Mouse (Mus musculus) small intestine, adult 2 months (tissue): ENCODE measurements around the gene Gjc3. TPM values are rescaled to one million over a fixed set of nuclear protein-coding genes. Genes with fewer than 3 reads are reported as not detected.

ENCODE experiments used
- H3K27ac ChIP-seq: fragments of 200-500 bp; 2 replicates; pipeline ENCODE4 v1.5.1; 2012; ENCODE audit warnings: low read depth, low read length, control low read depth, inconsistent platforms; ENCODE audit not compliant: insufficient read depth
- H3K27me3 ChIP-seq: fragments of 200-500 bp; 2 replicates; pipeline ENCODE4 v1.6.1; 2012; ENCODE audit warnings: mild to moderate bottlenecking, moderate library complexity, low read length, inconsistent platforms; ENCODE audit not compliant: control insufficient read depth, insufficient read depth
- H3K36me3 ChIP-seq: fragments of 200-500 bp; 2 replicates; pipeline ENCODE4 v1.6.1; 2012; ENCODE audit warnings: mild to moderate bottlenecking, low read length, control low read depth, inconsistent platforms; ENCODE audit not compliant: control insufficient read depth, insufficient read depth
- H3K4me1 ChIP-seq: fragments of 200-500 bp; 2 replicates; pipeline ENCODE4 v1.6.1; 2012; ENCODE audit warnings: low read length, inconsistent platforms, mixed read lengths; ENCODE audit not compliant: control insufficient read depth, insufficient read depth, insufficient read length
- H3K4me3 ChIP-seq: fragments of 200-500 bp; 2 replicates; pipeline ENCODE4 v1.5.1; 2012; ENCODE audit warnings: low read depth, mild to moderate bottlenecking, control low read depth, inconsistent platforms, low read length, moderate library complexity
- CTCF ChIP-seq: fragments of 200-500 bp; IDR thresholded peaks from 2 replicates; pipeline ENCODE4 v1.5.1; 2012; ENCODE audit warnings: low read depth, mild to moderate bottlenecking, control low read depth, inconsistent platforms, low read length, moderate library complexity, mixed read lengths; ENCODE audit not compliant: insufficient replicate concordance, insufficient read length; ENCODE audit errors: extremely low read depth
- POLR2A ChIP-seq: fragments of 200-500 bp; IDR thresholded peaks from 2 replicates; pipeline ENCODE4 v1.6.1; 2012; ENCODE audit warnings: low read depth, mild to moderate bottlenecking, control low read depth, inconsistent platforms, low read length, moderate library complexity
- WGBS: fragments of 180-500 bp; shearing (Covaris S2); methylation state at CpG from one replicate; pipeline ENCODE4 v1.1.7; 2018; 5-methylcytosine and 5-hydroxymethylcytosine counted together
- polyA plus RNA-seq: library from polyadenylated mRNA; depleted of rRNA; stranded (reverse); fragments of >200 nt; gene quantifications from 2 replicates; pipeline ENCODE4 v1.2.3, GENCODE M21; 2012

Gjc3 gene
- polyA plus RNA-seq, 1 experiment = 0.08 TPM

DNA sequence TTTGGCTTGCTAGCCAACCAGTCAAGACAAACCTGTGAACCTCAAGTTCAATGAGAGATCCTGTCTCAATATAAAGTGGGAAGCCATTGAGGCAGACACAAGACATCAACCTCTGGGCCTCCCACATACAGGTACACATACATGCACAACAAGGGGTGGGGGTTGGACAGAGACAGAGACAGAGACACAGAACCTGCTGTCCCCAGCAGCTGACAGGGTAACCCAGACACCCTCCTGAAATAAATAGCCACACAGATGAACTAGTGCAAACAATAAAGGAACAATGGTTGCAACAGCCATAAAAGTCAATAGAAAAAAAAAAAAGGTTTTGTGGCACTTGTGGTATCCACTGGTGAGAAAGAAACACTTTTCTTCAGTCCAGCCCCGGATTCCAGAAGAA, 12.5 kb upstream of the Gjc3 start:
- H3K36me3 ChIP-seq = no peaks in the 10 kb centered on the region
- no peak overlapping the region for H3K27ac ChIP-seq
- H3K4me3 ChIP-seq = no peak overlapping the region
- TF ChIP-seq POLR2A (no peak), CTCF (no peak)
- H3K4me1 ChIP-seq = no peaks in the 10 kb centered on the region
- H3K27me3 ChIP-seq = no peaks in the 10 kb centered on the region
- 31% methylated on average over 1 of the region's 1 CpGs for WGBS

DNA sequence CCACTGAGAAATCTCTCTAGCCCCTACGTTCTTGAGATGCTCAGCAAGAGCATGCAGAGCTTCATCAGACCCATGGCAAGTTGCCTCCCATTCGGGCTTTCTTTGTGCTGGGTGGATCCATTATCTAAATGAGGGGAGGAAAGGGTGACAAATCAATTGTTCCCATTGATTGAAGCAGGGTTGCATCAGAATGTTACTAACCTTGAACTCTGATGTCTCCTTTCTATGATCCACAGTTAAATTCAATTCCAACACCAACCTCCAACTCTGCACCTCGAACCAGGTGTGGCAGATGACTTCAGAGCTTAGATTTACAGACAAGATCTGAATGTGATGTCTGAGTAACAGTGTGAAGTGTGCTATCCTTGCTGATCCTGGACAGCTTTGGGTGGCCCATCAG, 11.8 kb upstream of the Gjc3 start:
- Histone ChIP-seq H3K27ac (no peak overlapping the region), H3K36me3 (no peaks in the 10 kb centered on the region), H3K4me3 (no peak overlapping the region), H3K4me1 (no peaks in the 10 kb centered on the region), H3K27me3 (no peaks in the 10 kb centered on the region)
- TF ChIP-seq POLR2A = no peak
- 26% methylated on average over 3 of the region's 3 CpGs for WGBS

DNA sequence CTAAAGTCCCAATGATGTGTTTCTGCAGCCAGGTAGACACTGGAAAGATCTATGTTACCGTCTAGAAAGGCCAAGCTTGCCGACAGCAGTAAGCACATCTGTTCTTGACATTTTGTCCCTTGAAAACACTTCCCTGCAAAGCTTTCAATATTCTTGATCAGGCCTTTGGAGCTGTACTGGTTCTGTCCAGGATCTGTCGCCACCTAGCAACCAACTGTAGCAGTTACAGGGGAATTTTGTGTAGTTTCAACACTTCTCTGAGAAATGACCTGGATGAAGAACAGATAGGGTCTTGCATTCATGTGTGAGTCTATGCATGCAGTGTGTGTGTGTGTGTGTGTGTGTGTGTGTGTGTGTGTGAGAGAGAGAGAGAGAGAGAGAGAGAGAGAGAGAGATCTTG, 10.8 kb upstream of the Gjc3 start:
- Histone ChIP-seq H3K4me3 (no peak overlapping the region), H3K27ac (no peak overlapping the region), H3K27me3 (no peaks in the 10 kb centered on the region), H3K36me3 (no peaks in the 10 kb centered on the region), H3K4me1 (no peaks in the 10 kb centered on the region)
- TF ChIP-seq POLR2A (no peak), CTCF (no peak)
- WGBS = 42% methylated on average over 3 of the region's 3 CpGs

DNA sequence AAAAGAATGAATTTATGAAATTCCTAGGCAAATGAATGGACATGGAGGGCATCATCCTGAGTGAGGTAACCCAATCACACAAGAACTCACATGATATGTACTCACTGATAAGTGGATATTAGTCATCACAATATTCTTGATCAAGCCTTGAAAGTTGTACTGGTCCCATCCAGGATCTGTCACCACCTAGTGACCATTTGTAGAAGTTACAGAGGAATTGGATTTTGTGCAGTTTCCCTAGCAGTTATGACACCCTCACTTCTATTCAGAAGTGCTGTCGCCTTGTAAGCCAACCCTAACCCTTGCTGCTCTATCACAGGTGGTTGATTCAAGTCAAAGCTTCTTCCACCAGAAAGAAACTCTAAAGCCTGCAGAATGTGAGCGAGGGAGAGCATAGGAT, 10.3 kb upstream of the Gjc3 start:
- no peak overlapping the region for H3K27ac ChIP-seq
- H3K4me3 ChIP-seq = no peak overlapping the region
- no peaks in the 10 kb centered on the region for H3K27me3 ChIP-seq
- 71% methylated on average over 2 of the region's 2 CpGs for WGBS
- TF ChIP-seq POLR2A = no peak
- no peak for TF ChIP-seq CTCF
- no peaks in the 10 kb centered on the region for H3K36me3 ChIP-seq
- no peaks in the 10 kb centered on the region for H3K4me1 ChIP-seq

DNA sequence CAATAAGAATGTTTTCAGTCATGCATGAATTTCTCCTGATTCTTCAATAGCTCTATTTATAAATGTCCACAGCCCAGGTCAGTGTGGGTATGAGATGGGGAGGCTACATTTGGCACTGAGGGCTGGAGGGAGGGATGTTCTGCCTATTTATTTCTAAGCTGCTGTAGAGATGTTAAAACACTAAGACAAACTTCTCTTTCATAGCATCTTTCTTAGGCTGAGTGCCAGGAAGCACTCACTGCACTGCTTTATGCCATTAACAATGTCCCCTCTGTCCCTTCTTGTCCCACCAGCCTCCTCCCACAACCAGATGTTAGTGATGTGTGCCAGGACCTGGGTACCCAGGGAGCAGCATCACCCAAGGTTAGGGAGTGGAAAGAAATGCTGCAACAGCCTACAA, 3.6 kb upstream of the Gjc3 start:
- H3K36me3 ChIP-seq = no peaks in the 10 kb centered on the region
- H3K4me1 ChIP-seq = no peaks in the 10 kb centered on the region
- TF ChIP-seq POLR2A (no peak), CTCF (no peak)
- no peak overlapping the region for H3K27ac ChIP-seq
- H3K4me3 ChIP-seq = no peak overlapping the region
- no peaks in the 10 kb centered on the region for H3K27me3 ChIP-seq

DNA sequence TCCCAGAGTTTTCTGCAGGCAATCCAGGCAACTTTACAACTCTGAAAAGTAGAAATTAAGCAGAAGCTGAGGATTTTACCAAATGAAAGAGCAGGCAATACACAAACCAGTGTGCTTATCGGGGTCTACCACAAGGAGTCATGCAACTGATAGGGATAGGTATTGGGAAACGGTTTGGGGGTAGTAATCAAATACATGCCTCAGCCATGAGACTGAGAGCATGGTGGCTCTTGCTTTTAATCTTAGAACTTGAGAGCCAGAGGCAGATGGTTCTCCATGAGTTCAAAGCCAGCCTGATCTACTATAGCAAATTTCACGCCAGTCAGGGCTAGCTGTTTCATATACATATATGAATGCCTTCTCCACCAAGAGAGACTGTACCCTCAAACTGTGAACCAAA, 6.5 kb downstream of the Gjc3 start:
- no peaks in the 10 kb centered on the region for H3K4me1 ChIP-seq
- H3K27me3 ChIP-seq = 0 out of 2 replicates have a peak, but pooled peaks cover 2% of the 10 kb centered on the region
- no peak overlapping the region for H3K27ac ChIP-seq
- no peaks in the 10 kb centered on the region for H3K36me3 ChIP-seq
- 92% methylated on average over 3 of the region's 3 CpGs for WGBS
- no peak overlapping the region for H3K4me3 ChIP-seq
- TF ChIP-seq CTCF (no peak), POLR2A (no peak)

DNA sequence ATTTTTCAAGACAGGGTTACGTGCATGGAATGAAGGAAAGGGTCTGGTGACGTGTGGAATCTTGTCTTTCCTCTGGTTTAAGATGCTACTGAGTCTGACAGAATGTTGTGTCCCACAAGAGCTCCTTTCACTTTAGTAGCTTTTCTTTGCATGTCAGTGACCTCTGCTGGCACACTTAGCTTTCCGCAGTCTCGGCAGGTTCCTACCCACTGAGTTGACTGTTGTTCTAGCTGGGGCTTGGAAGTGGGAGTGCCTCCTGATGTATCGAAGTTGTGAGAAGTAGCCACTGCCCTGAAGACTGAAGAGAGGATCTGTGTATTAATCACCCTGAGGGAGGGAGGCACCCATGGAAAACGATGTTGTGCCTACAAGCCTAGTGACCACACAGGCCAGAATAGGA, 11.7 kb downstream of the Gjc3 start:
- H3K27ac ChIP-seq = no peak overlapping the region
- no peak overlapping the region for H3K4me3 ChIP-seq
- H3K36me3 ChIP-seq = no peaks in the 10 kb centered on the region
- no peaks in the 10 kb centered on the region for H3K27me3 ChIP-seq
- H3K4me1 ChIP-seq = no peaks in the 10 kb centered on the region
- TF ChIP-seq POLR2A = no peak
- TF ChIP-seq CTCF = peak; percentile 46; the same call in 1 of the 2 replicates
- WGBS = 25% methylated on average over 6 of the region's 6 CpGs

DNA sequence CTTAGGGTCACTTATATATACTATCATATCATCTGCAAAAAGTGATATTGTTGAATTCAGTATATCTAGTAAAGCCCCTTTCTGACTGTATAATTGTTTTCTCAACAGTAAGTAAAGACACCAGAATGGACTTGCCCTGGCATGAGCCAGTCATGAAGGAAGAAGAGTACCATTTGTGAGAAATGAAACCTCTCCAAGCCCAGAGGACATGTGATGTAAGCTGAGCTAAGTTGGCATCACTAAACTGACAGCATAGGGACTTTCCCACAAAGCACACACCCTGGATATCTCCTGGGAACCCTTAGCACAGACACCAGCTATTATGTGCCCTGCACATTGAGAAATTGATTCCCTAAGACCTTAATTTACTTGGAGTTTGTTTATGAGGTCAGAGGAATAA, 15.6 kb downstream of the Gjc3 start:
- Histone ChIP-seq H3K4me1 (no peaks in the 10 kb centered on the region; the same call in 1 of the 2 replicates), H3K36me3 (no peaks in the 10 kb centered on the region), H3K4me3 (no peak overlapping the region), H3K27ac (no peak overlapping the region), H3K27me3 (no peaks in the 10 kb centered on the region)
- TF ChIP-seq POLR2A (no peak), CTCF (no peak)
